Mouse (Mus musculus): ENCODE measurements around the gene Mgmt. TPM values are rescaled to one million over a fixed set of nuclear protein-coding genes. Genes with fewer than 3 reads are reported as not detected.

Mgmt gene
- total and polyA plus RNA-seq, 2 experiments from 2014 or later, result 1.4 to 1.6 TPM

DNA sequence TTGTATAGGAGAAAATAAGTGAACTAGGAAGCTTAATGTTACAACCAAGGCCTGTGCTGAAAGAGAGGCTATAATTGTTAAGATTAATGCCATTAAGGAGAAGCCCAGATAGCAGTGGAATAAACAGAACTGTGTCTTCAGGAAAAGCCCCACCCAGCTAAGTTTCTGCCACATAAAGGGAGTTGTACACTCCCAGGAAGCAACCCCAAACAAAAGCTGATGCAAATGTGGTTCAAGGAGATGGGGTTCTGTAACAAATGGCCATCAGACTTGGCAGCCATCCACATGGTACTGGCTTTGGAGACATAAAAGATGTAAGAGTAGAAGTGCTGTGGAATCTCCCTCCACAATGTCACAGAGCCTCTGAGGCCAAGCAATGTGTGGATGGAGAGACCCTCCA, 264.7 kb downstream of the Mgmt start:
- no peak overlapping the region for H3K9ac ChIP-seq (replicated peaks; ENCODE audit: low read length)
- no peak overlapping the region for H3K4me2 ChIP-seq (ENCODE audit: low read depth, low read length)
- H3K36me3 ChIP-seq (ENCODE audit: insufficient read depth, low read length), result no peaks in the 10 kb centered on the region
- no peak for TF ChIP-seq CTCF (IDR thresholded peaks at IDR 0.05; ENCODE audit: low read depth)
- no peaks in the 10 kb centered on the region for H3K27me3 ChIP-seq (ENCODE audit: insufficient read depth, low read length)
- no peak for DNase-seq (ENCODE audit: low spot score)
- no peaks in the 10 kb centered on the region for H3K4me1 ChIP-seq (ENCODE audit: insufficient read depth, low read length)
- ATAC-seq, result no peak
- H3K9me3 ChIP-seq (ENCODE audit: low read length), result no peaks in the 10 kb centered on the region
- H3K27ac ChIP-seq, result no peak overlapping the region
- no peak overlapping the region for H3K4me3 ChIP-seq (ENCODE audit: low read length)

DNA sequence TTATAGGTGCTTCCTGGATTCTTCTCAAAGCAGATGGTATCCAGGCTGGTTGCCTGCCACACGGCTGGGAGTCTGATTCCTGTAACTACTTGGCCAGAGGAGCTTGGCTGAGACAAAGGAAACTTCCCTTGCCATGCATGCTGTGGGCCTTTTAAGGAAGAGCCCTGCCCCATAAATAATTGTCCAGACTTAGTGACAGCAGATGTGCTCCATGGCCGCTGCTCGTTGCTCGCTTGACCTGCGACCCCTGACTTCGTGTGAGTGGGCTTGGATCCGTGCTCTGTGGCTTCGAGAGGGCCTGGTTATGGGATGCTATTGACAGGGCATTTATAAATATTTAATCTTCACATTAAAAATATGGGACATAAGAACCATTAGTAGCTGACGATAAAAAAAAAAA, 277.9 kb downstream of the Mgmt start:
- no peak overlapping the region for H3K27ac ChIP-seq
- 28% methylated on average over 9 of the region's 9 CpGs for WGBS
- ATAC-seq (no peak), DNase-seq (ENCODE audit: low spot score) (no peak)
- TF ChIP-seq CTCF (IDR thresholded peaks at IDR 0.05; ENCODE audit: low read depth), result no peak
- H3K27me3 ChIP-seq (ENCODE audit: insufficient read depth, low read length), result no peaks in the 10 kb centered on the region
- H3K4me2 ChIP-seq (ENCODE audit: low read depth, low read length), result no peak overlapping the region
- no peaks in the 10 kb centered on the region for H3K36me3 ChIP-seq (ENCODE audit: insufficient read depth, low read length)
- no peak overlapping the region for H3K9ac ChIP-seq (replicated peaks; ENCODE audit: low read length)
- H3K9me3 ChIP-seq (ENCODE audit: low read length), result no peaks in the 10 kb centered on the region
- H3K4me1 ChIP-seq (ENCODE audit: insufficient read depth, low read length), result no peaks in the 10 kb centered on the region
- no peak overlapping the region for H3K4me3 ChIP-seq (ENCODE audit: low read length)

Measured in hindbrain, postnatal 0 days (tissue).